Mouse (Mus musculus): ENCODE data around the gene Ccr8. TPM values are rescaled to one million over a fixed set of nuclear protein-coding genes. Genes with fewer than 3 reads are reported as not detected.

Ccr8 gene
- 0.20 and 0.47 TPM in 2 replicates for polyA plus RNA-seq (2012; rRNA removed)

GRCm38 (mm10) chr9:120091696-120092238, at the start of gene Ccr8:
Ccr8 (plus strand) TSS chr9:120092114.
- 73% methylated on average over 5 of the region's 5 CpGs for WGBS
- DNase-seq (ENCODE audit: low read depth, low spot score), result no peak

GRCm38 (mm10) chr9:120043115-120043514, 48.8 kb upstream of the Ccr8 start:
- DNase-seq (ENCODE audit: low read depth, low spot score), result no peak
- WGBS, result 75% methylated on average over 7 of the region's 7 CpGs

- DNase-seq (ENCODE audit: low read depth, low spot score), result no peak
- WGBS, result 43% methylated on average over 6 of the region's 6 CpGs
Observed at GRCm38 (mm10) chr9:120048495-120048894, 43.4 kb upstream of the Ccr8 start.

GRCm38 (mm10) chr9:120049407-120049806, 42.5 kb upstream of the Ccr8 start:
- WGBS, result 58% methylated on average over 3 of the region's 3 CpGs
- DNase-seq (ENCODE audit: low read depth, low spot score), result no peak

- 60% methylated on average over 8 of the region's 8 CpGs for WGBS
- DNase-seq (ENCODE audit: low read depth, low spot score), result no peak
Observed at GRCm38 (mm10) chr9:120054545-120055277, 37.2 kb upstream of the Ccr8 start.

- no peak for DNase-seq (ENCODE audit: low read depth, low spot score)
- WGBS, result 75% methylated on average over 9 of the region's 9 CpGs
Observed at GRCm38 (mm10) chr9:120056201-120056600, 35.7 kb upstream of the Ccr8 start.

GRCm38 (mm10) chr9:120058730-120059129, 33.2 kb upstream of the Ccr8 start:
- DNase-seq (ENCODE audit: low read depth, low spot score), result no peak
- WGBS, result 72% methylated on average over 3 of the region's 3 CpGs

- no peak for DNase-seq (ENCODE audit: low read depth, low spot score)
- 77% methylated on average over 4 of the region's 4 CpGs for WGBS
Observed at GRCm38 (mm10) chr9:120064317-120064716, 27.6 kb upstream of the Ccr8 start.

GRCm38 (mm10) chr9:120067609-120068008, 24.3 kb upstream of the Ccr8 start:
- no peak for DNase-seq (ENCODE audit: low read depth, low spot score)
- WGBS, result 20% methylated on average over 2 of the region's 2 CpGs

- DNase-seq (ENCODE audit: low read depth, low spot score), result peak; percentile 58
- WGBS, result 21% methylated on average over 10 of the region's 10 CpGs
Observed at GRCm38 (mm10) chr9:120068047-120068446, 23.9 kb upstream of the Ccr8 start.

GRCm38 (mm10) chr9:120069779-120070178, 22.1 kb upstream of the Ccr8 start, which contains the start of gene Cx3cr1:
Cx3cr1 (minus strand) TSS chr9:120069879.
- 88% methylated on average over 11 of the region's 11 CpGs for WGBS
- no peak for DNase-seq (ENCODE audit: low read depth, low spot score)

- no peak for DNase-seq (ENCODE audit: low read depth, low spot score)
- WGBS, result 53% methylated on average over 2 of the region's 2 CpGs
Observed at GRCm38 (mm10) chr9:120071251-120071650, 20.7 kb upstream of the Ccr8 start.

- peak; percentile 79 for DNase-seq (ENCODE audit: low read depth, low spot score)
- 7% methylated on average over 3 of the region's 3 CpGs for WGBS
Observed at GRCm38 (mm10) chr9:120073169-120073568, 18.7 kb upstream of the Ccr8 start.

- 87% methylated on average over 7 of the region's 7 CpGs for WGBS
- no peak for DNase-seq (ENCODE audit: low read depth, low spot score)
Observed at GRCm38 (mm10) chr9:120074516-120074915, 17.4 kb upstream of the Ccr8 start.

- 83% methylated on average over 3 of the region's 3 CpGs for WGBS
- no peak for DNase-seq (ENCODE audit: low read depth, low spot score)
Observed at GRCm38 (mm10) chr9:120078241-120078640, 13.7 kb upstream of the Ccr8 start.

GRCm38 (mm10) chr9:120079901-120080300, 12.0 kb upstream of the Ccr8 start:
- DNase-seq (ENCODE audit: low read depth, low spot score), result no peak
- 39% methylated on average over 7 of the region's 7 CpGs for WGBS

- whole genome bisulfite sequencing, result 80% methylated on average over 8 of the region's 8 CpGs
Observed at GRCm38 (mm10) chr9:120080546-120081108, 11.3 kb upstream of the Ccr8 start.

GRCm38 (mm10) chr9:120081247-120081646, 10.7 kb upstream of the Ccr8 start:
- 75% methylated on average over 6 of the region's 6 CpGs for WGBS
- DNase-seq (ENCODE audit: low read depth, low spot score), result no peak

More at GRCm38 (mm10) chr9:120080546-120081108, 11.3 kb upstream of the Ccr8 start:
- DNase-seq (ENCODE audit: low read depth, low spot score), result no peak

GRCm38 (mm10) chr9:120081967-120082366, 9.9 kb upstream of the Ccr8 start:
- WGBS, result 72% methylated on average over 5 of the region's 5 CpGs
- no peak for DNase-seq (ENCODE audit: low read depth, low spot score)

GRCm38 (mm10) chr9:120082691-120083090, 9.2 kb upstream of the Ccr8 start:
- DNase-seq (ENCODE audit: low read depth, low spot score), result no peak
- 82% methylated on average over 4 of the region's 4 CpGs for WGBS

Measured in large intestine, adult 2 months (tissue).